Mouse (Mus musculus): Measurements from ENCODE around the gene Arhgap45. TPM values are rescaled to one million over a fixed set of nuclear protein-coding genes. Genes with fewer than 3 reads are reported as not detected.

Arhgap45 gene
- total RNA-seq, 4 experiments from 2014 or later = 3.6 to 9.6 (median 6.0) TPM

DNA sequence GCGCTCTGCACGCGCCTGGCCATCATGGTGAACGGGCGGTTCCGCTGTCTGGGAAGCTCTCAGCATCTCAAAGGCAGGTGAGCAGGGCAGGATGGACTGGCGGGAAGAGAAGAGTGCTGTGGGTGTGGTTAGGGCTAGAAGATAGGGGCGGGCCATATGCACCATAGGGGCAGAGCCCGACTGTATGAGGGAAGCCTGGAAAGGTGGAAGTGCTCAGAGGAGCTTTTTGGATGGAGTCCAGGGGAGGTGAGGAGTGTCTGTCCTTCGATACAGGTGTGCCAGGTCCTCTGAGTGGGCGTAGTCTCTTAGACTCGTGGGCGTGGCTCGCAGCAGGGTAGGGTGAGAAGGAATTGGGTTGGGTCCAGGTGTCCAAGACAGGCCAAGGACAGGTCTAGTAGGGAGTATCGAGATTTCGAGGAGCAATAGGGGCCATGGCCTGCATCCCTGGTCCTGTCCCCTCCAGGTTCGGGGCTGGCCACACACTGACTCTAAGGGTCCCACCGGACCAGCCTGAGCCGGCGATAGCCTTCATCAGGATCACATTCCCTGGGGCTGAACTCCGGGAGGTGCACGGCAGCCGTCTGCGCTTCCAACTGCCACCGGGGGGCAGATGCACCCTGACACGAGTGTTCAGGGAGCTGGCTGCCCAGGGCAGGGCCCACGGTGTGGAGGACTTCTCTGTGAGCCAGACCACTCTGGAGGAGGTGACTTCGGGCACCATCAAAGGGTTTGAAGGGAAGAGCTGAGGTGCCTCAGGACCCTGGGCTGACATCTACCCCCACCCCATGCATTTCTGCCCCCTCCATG, 1.8 kb upstream of the Arhgap45 start:
- DNase-seq (ENCODE audit: low spot score in 2 of 2) = no peak

- no peak for DNase-seq (ENCODE audit: low spot score in 2 of 2)
Measured at GRCm38 (mm10) chr10:80015583-80015982, 870 bp upstream of the Arhgap45 start.

GRCm38 (mm10) chr10:80016931-80017330, 478 bp downstream of the Arhgap45 start:
- no peak for DNase-seq (ENCODE audit: low spot score in 2 of 2)

- no peak for DNase-seq (ENCODE audit: low spot score in 2 of 2)
Measured at GRCm38 (mm10) chr10:80017361-80017760, 908 bp downstream of the Arhgap45 start.

DNA sequence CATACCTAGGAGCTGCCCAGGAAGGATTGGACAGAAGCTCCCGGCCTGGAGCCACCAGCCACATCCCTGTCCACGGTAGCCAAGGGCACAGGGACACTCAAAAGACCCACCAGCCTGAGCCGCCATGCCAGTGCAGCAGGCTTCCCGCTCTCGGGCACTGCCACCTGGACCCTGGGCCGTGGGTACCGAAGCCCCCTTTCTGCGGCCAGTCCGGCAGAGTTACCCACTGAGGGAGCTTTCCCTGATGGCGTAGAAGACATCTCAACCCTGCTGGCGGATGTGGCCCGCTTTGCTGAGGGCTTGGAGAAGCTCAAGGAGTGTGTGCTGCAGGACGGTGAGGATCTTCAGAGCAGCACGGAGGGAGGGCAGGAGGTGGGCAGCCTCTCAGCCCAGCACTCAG, 1.3 kb downstream of the Arhgap45 start:
- DNase-seq (ENCODE audit: low spot score in 2 of 2) = no peak

DNA sequence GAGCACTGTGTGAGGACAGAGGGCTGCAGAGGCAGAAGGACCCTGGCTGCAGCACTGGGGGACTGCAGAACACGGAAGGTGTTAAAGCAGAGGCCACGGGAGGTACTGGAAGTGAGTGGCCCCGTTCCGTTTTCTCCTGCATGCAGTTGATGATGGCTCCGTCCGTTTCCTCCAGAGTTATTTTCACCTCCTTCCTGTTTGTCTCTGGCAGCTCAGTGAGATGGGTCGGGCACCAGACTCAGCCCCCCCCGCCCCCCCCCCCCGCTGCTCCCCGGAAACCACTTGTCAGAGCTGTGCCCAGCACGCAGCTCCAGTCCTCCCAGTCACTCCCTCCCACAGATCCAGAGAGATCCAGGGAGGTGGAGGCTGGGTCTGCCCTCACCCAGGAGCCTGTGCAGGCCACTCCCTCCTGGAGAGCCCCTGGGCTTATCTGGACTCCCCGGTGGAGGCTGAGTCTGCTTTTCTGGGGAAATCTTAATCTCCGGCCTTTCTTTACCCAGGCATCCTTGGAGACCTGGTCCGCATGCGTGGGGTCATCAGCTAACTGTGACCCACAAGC, 2.4 kb downstream of the Arhgap45 start:
- DNase-seq (ENCODE audit: low spot score in 2 of 2) = no peak

DNA sequence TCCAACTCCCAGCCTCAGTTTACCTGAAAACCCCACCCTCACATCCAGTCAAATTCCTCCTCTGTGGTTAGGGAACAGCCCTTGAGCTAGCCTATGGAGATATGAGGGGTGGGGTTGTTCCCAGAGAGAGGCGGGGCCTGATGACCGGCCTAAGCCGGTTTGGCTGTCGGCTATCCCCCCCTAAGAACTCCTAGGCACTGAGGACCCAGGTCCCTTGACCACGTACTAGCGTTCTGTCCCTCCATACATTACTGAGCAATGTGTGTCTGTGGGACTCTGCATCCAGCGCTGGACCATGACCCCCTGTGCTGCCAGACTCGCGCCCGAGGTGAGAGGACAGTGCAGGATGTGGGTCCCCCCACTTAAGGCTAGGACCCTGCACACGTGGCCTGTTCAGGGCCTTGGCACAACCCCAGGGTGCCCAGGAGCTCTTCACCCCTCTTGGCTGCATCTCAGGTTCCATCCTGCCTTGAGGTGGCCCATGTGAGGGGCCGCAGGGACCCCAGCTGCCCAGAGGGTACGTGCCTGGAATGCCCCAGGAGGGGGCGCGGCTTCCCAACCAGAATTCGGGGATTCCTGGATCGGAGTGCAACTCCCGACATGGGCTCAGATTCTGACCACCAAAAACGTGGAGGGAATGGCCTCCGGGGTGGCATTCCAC, 3.1 kb downstream of the Arhgap45 start:
- DNase-seq (ENCODE audit: low spot score in 2 of 2) = no peak

DNA sequence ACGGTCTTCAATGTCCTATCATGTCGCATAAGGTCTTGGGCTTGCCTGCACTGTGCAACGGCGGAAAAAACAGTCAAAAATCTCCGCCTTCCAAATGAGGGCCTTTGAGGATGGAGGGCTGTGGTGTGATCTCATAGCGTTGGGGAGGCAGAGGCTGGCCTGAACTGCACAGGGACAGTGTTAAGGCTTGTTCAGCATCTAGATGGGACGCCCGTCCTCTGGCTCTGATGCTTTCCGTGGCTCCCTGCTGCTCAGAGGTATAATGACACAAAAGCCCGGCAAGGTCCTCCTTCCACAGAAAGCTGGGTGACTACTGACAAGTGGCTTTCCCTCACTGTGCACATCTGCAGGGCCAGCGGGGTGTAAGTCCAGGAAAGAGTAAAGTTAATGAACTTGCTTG, 3.7 kb downstream of the Arhgap45 start:
- no peak for DNase-seq (ENCODE audit: low spot score in 2 of 2)

DNA sequence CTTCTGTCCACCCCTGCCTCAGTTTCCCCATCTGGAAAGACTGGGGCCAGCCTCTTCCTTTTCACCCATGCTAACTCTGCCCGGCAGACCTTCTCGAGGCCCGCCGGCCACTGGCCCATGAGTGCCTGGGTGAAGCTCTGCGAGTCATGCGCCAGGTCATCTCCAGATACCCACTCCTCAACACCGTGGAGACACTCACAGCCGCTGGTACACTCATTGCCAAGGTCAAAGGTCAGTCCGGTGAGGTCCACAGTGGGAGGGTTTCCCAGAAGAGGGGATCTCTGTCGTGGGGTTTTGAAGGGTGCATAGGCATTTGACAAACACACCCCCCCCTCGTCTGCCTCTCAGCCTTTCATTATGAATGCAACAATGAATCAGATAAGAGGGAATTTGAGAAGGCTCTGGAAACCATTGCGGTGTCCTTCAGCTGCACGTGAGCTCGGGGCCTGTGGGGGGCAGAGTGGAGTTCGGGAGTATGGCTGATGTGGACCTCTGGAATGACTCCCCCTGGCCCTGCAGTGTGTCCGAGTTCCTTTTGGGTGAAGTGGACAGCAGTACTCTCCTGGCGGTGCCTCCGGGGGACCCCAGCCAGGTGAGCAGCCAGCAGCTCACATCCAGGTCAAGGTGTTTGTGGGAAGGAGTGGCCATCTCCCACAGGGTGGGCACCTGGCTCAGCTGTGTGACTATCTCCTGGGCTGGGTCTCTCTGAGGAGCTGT, 4.3 kb downstream of the Arhgap45 start:
- no peak for DNase-seq (ENCODE audit: low spot score in 2 of 2)

DNA sequence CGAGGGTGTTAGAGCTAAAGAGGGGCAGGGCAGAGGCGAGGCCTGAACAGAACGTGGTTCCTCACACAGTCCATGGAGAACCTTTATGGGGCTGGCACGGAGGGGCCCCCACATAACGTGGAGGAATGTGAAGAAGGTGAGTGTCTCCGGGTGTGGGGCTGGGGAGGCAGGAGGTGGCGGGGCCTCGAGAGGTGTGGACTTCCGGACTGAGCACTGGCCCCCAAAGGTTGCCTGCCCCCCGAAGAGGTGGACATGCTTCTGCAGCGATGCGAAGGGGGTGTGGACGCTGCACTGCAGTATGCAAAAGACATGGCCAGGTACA, 4.8 kb downstream of the Arhgap45 start:
- no peak for DNase-seq (ENCODE audit: low spot score in 2 of 2)

DNA sequence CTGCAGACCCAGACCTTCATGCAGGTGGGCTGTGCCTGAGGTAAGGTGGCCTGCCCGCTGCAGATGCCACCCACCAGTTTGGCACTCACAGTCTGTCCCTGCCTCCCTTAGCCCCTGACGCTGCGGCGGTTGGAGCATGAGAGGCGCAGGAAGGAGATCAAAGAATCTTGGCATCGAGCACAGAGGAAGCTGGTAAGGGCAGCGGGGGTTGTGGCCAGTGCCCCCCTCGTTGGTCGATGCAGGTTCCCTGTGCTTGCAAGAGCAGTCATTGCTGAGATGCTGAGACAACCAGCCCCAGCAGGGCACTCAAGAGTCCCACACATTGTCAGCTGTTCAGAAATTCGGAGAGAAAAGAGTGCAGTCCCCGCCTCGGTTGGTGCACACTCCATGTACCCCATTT, 5.7 kb downstream of the Arhgap45 start:
- no peak for DNase-seq (ENCODE audit: low spot score in 2 of 2)

- DNase-seq (ENCODE audit: low spot score in 2 of 2) = no peak
Measured at GRCm38 (mm10) chr10:80022806-80023205, 6.4 kb downstream of the Arhgap45 start.

GRCm38 (mm10) chr10:80023758-80024157, 7.3 kb downstream of the Arhgap45 start:
- DNase-seq (ENCODE audit: low spot score in 2 of 2) = no peak

DNA sequence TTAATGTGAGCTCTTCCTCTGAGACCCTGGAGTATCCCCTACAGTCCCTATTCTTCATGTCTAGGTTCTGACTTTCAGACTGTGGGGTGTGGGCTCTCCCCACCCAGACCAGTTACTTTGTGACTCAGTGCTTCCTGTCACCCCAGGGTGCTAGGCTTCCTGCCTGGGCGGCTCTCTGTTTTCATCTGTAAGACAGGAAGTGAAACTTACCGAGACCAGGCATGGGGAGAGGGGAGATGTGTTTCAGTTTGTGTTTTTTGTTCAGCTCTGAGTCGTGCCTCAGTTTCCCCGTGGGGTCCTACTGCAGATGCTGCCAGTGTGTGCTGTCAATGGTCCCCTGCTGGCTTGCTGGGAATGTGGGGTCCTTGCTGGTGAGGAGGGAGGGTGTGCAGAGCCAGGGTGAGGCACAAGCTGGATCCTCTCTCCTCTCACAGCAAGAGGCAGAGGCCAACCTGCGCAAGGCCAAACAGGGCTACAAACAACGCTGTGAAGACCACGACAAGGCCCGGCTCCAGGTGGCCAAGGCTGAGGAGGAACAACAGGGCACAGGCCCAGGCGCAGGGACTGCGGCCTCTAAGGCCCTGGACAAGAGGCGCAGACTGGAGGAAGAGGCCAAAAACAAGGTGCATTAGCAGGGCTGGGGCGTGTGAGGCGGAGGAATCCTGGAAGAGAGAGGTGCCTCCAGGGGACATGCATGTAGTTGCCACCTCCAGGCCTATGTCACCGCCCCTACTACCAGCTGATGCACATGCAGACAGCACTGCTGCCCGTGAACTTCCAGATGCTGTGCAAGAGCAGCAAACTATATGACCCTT, 8.0 kb downstream of the Arhgap45 start:
- no peak for DNase-seq (ENCODE audit: low spot score in 2 of 2)

GRCm38 (mm10) chr10:80025044-80025347, 8.5 kb downstream of the Arhgap45 start:
- DNase-seq (ENCODE audit: low spot score in 2 of 2) = no peak

GRCm38 (mm10) chr10:80025463-80025862, 9.0 kb downstream of the Arhgap45 start:
- no peak for DNase-seq (ENCODE audit: low spot score in 2 of 2)

- DNase-seq (ENCODE audit: low spot score in 2 of 2) = no peak
Measured at GRCm38 (mm10) chr10:80025889-80026288, 9.4 kb downstream of the Arhgap45 start.

DNA sequence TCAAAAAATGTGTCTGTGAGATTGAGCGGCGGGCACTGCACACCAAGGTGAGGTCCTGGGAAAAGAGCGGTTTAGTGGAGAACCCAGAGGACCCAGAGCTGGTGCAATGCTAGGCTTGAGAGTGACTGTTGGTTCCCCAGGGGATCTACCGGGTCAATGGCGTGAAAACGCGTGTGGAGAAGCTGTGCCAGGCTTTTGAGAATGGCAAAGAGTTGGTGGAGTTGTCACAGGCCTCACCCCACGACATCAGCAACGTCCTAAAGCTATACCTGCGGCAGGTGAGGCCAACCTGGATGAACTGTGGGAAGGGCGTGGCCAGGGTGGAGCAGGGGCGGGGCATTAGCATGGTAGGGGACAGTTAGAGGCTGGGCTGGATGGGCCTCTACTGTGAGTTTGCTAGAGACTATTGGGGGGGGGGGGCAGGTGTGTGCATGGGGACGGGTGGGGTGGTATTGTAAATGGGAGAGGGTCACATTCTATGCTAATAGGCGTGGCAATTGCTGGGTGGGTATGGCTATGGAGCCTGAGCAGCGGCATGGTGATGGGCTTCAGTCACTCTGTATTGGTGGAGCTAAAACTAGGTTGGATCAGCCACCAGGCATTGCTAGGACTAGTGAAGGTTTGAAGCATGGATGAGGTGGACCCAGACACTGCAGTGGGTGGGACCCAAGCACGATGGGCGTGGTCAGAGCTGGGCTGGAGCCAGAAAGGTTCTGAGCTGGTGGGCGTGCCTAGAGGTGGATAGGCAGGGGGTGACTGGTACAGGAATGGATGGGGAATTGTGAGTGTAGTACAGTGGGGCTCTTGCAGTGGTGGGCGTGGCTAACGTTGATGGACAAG, 11.4 kb downstream of the Arhgap45 start:
- DNase-seq (ENCODE audit: low spot score in 2 of 2) = no peak

- no peak for DNase-seq (ENCODE audit: low spot score in 2 of 2)
Measured at GRCm38 (mm10) chr10:80028521-80028846, 12.0 kb downstream of the Arhgap45 start.

- DNase-seq (ENCODE audit: low spot score in 2 of 2) = no peak
Measured at GRCm38 (mm10) chr10:80030191-80030590, 13.7 kb downstream of the Arhgap45 start.

DNA sequence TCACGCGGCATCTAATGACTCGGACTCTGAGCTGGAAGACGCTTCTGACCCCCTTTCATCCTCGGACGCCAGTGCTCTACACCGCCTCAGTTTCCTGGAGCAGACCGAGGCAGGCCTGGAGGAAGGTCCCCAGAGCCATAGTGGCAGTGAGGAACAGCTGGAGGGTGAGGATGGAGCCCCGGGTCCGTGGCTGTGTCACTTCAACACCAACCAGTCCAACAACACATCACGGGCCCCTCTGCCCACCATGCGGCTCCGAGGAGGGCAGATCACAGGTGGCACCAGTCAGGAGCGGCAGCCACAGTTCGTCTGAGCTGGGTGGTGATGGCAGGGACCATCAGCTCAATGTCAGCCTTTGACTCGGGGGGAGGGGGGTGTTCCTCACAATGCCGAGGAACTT, 14.3 kb downstream of the Arhgap45 start:
- DNase-seq (ENCODE audit: low spot score in 2 of 2) = no peak
